Mouse (Mus musculus) frontal cortex, adult 2 months (tissue): Measurements from ENCODE around the gene Fstl1. TPM values are rescaled to one million over a fixed set of nuclear protein-coding genes. Genes with fewer than 3 reads are reported as not detected.

Source experiments
- DNase-seq, 2 experiments: peaks; one replicate each; pipeline ENCODE4 v3.0.0; 2022; ENCODE audit warnings: low spot score in 1 of 2; ENCODE audit errors: extremely low spot score in 1 of 2
- polyA plus RNA-seq: library from polyadenylated mRNA; depleted of rRNA; stranded (reverse); fragments of >200 nt; gene quantifications from 2 replicates; pipeline ENCODE4 v1.2.3, GENCODE M21; 2012; rRNA removed

The Fstl1 gene
- polyA plus RNA-seq = 18.1 and 23.0 TPM in 2 replicates

- peak in 1 of 2 experiments; percentile 58 for DNase-seq
These were observed at the start of gene Fstl1 for GRCm38 (mm10) chr16:37776860-37777651. Gene Fstl1 (plus strand): TSS chr16:37776873.

- no peak for DNase-seq
These were observed 48.0 kb upstream of the Fstl1 start for GRCm38 (mm10) chr16:37728674-37729073.

- DNase-seq = no peak
These were observed 47.1 kb upstream of the Fstl1 start for GRCm38 (mm10) chr16:37729381-37730150.

GRCm38 (mm10) chr16:37730293-37730835 is 46.3 kb upstream of the Fstl1 start:
- peak in 1 of 2 experiments; percentile 9 for DNase-seq

GRCm38 (mm10) chr16:37731431-37731830 is 45.2 kb upstream of the Fstl1 start:
- DNase-seq = no peak

- DNase-seq = no peak
These were observed 44.5 kb upstream of the Fstl1 start for GRCm38 (mm10) chr16:37732023-37732761.

- no peak for DNase-seq
These were observed 36.6 kb upstream of the Fstl1 start for GRCm38 (mm10) chr16:37740076-37740475.

GRCm38 (mm10) chr16:37742266-37742665 is 34.4 kb upstream of the Fstl1 start:
- peak in 1 of 2 experiments; percentile 29 for DNase-seq

GRCm38 (mm10) chr16:37752876-37753275 is 23.8 kb upstream of the Fstl1 start:
- no peak for DNase-seq

- DNase-seq = no peak
These were observed 22.9 kb upstream of the Fstl1 start for GRCm38 (mm10) chr16:37753809-37754208.

- DNase-seq = no peak
These were observed 22.2 kb upstream of the Fstl1 start for GRCm38 (mm10) chr16:37754483-37754882.

- DNase-seq = no peak
These were observed 19.4 kb upstream of the Fstl1 start for GRCm38 (mm10) chr16:37757223-37757622.

- DNase-seq = no peak
These were observed 12.9 kb upstream of the Fstl1 start for GRCm38 (mm10) chr16:37763797-37764196.

GRCm38 (mm10) chr16:37776166-37776859 is 360 bp upstream of the Fstl1 start:
- DNase-seq = no peak

GRCm38 (mm10) chr16:37777796-37778475 is 1.3 kb downstream of the Fstl1 start:
- no peak for DNase-seq

GRCm38 (mm10) chr16:37778529-37778928 is 1.9 kb downstream of the Fstl1 start:
- DNase-seq = no peak

- no peak for DNase-seq
These were observed 3.1 kb downstream of the Fstl1 start for GRCm38 (mm10) chr16:37779651-37780280.

GRCm38 (mm10) chr16:37780386-37780785 is 3.7 kb downstream of the Fstl1 start:
- DNase-seq = no peak

- no peak for DNase-seq
These were observed 4.2 kb downstream of the Fstl1 start for GRCm38 (mm10) chr16:37780911-37781310.
